Mouse (Mus musculus): ENCODE measurements around the gene Bmi1.

Bmi1 gene

DNA sequence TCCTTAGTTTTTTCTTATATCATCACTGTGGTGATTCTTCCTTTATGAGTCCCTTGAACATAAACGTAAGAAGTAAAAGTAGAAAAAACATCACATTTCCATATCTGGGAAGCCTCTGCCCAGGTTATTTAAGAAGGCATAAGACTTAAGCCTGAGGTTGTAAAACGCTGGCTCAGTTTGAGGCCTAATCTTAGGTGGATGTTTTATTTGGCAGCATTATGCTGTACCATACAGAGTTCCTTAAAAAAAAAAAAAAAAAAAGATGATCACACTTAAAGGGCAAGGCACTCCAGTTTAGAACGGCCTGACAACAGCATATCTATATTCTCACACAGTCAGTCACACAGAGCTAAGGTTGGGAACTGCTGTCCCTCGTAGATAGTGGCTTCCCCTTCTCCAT, 49.1 kb downstream of the Bmi1 start:
- DNase-seq (ENCODE audit: low spot score) = no peak

DNA sequence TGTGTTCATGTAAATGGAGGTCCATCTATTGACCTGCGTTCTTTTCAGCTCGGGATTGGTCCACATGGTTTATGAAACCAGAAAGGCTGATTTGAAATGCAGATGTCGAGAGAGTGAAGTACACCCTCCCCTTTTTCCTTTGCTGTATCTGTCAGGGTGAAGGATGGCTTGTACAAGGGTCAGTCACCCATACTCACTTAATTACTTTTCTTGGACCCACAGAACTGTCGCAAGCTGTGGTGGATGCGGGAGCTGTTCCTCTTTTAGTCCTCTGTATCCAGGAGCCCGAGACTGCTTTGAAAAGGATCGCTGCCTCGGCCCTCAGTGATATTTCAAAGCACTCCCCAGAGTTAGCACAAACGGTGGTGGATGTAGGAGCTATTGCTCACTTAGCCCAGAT, 54.9 kb downstream of the Bmi1 start:
- DNase-seq (ENCODE audit: low spot score) = no peak

DNA sequence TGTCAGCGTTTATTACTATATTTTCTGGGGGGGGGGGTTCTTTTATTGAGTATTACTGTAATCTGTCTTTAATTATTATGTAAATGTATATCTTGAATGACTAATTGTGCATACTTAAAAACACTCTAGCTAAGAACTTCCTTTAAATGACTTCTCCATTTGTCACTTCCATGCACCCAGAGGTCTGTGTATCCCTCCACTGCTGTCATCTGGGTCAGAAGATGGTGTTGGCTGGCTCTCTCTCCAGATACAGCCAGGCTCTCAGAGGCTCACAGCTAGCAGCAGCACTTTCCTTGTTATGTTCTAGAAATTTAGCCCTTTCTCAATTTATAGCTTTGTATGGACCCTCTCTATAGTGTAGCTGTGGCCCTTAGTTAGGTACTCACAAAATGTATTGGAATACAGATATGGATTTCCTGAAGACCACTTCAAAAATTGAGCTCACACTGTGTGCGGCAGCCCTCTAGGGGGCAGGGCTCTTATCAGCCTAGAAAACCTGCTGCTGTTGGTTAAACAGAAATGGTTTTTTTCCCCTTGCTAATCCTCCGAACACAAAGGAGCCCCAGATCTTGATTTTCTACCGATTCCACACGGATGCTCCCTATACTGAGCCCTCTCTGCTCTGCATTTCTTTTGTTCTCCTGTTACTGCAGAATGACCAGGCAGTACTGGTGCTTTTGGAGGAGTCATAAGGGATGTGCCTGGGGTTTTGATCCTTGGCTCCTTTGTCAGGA, 57.7 kb downstream of the Bmi1 start:
- DNase-seq (ENCODE audit: low spot score) = no peak
